Mouse (Mus musculus) E14TG2a.4 (cell line): ENCODE results near the gene Ttc30b.

Experiments
- H3K27me3 ChIP-seq: 2 replicates; pipeline ENCODE4 v1.6.1; 2014; ENCODE audit warnings: low read length, control low read depth; ENCODE audit not compliant: insufficient read depth
- H3K36me3 ChIP-seq: 2 replicates; pipeline ENCODE4 v1.6.1; 2014; ENCODE audit warnings: low read length, control low read depth; ENCODE audit not compliant: insufficient read depth
- H3K4me1 ChIP-seq: replicated peaks from 2 replicates; pipeline ENCODE4 v1.6.1; 2014; ENCODE audit warnings: low read depth, low read length, control low read depth
- H3K4me3 ChIP-seq: replicated peaks from 2 replicates; pipeline ENCODE4 v1.5.1; 2014; ENCODE audit warnings: mild to moderate bottlenecking, low read length
- H3K9me3 ChIP-seq: 2 replicates; pipeline ENCODE4 v1.6.1; 2014; ENCODE audit warnings: low read length, control low read depth
- CTCF ChIP-seq: conservative IDR thresholded peaks from 2 replicates; pipeline ENCODE4 v1.5.1; 2014; ENCODE audit warnings: low read length
- NANOG ChIP-seq: IDR thresholded peaks from 2 replicates; pipeline ENCODE4 v1.6.1; 2014; ENCODE audit warnings: borderline replicate concordance, low read length, mixed read lengths
- POU5F1 ChIP-seq: IDR thresholded peaks from 2 replicates; pipeline ENCODE4 v1.6.1; 2014; ENCODE audit warnings: low read length, borderline replicate concordance

Ttc30b gene

DNA sequence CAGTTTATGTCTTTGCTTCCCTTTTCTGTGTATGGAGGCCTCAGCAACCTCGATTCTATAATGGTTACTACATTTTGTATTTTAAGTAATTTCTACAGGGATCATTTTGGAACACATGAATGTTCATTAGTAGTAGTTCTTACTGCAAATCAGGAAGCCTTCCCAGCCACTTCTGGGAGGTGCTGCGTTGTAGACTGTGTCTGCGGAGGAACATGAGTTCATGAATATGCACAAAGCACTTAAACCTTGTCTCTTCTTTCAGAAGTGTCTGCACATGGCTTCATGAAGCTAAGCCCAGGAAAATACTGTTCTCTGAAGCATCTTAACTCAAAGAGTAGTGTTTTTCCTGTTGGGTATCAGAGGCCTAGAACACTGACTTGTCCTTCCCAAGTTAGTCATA, 10.4 kb downstream of the Ttc30b start:
- no peaks in the 10 kb centered on the region for H3K27me3 ChIP-seq
- no peaks in the 10 kb centered on the region for H3K9me3 ChIP-seq
- H3K4me3 ChIP-seq = no peak overlapping the region
- peaks cover 8% of the 10 kb centered on the region; the same call in 1 of the 2 replicates for H3K4me1 ChIP-seq
- peaks cover 64% of the 10 kb centered on the region for H3K36me3 ChIP-seq
- no peak for TF ChIP-seq CTCF
- no peak for TF ChIP-seq POU5F1
- no peak for TF ChIP-seq NANOG

DNA sequence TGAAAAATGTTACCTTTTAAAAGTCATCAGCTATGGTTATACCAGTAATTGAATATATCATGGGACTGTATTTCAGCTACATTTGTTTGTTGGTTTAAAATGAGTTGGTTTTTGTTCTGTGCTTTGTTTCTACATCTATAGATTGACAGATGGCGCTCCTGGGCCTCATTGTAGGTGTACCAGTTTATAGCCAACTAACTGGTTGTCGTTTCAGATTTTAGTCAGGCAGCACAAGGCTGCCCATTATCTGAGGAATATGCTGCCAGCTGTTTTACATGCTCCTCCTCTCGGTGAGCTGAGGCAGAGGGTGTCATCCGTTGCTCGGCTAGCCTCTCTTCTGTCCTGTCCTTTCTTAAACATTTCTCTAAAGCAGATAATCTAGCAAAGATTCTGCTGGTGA, 12.3 kb downstream of the Ttc30b start:
- Histone ChIP-seq H3K36me3 (peaks cover 59% of the 10 kb centered on the region), H3K4me1 (no peaks in the 10 kb centered on the region), H3K9me3 (no peaks in the 10 kb centered on the region), H3K27me3 (no peaks in the 10 kb centered on the region), H3K4me3 (no peak overlapping the region)
- TF ChIP-seq POU5F1 (no peak), NANOG (no peak), CTCF (no peak)

DNA sequence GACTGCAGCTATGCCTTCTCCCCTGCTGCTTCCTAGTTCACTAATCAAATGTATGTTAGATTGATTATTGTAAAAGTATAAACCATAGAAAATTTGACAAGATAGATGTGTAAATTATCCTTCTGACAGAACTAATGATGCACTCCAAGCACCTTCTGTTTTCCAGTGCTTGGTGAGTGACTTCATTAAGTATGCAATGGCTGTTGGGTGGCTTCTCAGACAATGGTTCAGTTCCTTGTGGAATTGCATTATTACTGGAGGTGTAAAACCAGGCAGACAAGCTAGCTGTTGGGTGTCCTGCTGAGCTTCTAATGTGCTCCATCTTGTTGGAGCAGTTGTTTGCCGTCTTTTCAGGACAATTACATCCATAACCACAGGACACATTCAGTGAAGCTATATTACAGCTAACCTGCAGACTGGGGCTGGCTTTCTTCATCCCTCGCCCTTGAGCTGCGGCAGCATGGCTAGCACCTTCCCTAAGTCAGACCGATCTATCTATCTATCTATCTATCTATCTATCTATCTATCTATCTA, 14.5 kb downstream of the Ttc30b start:
- Histone ChIP-seq H3K36me3 (peaks cover 47% of the 10 kb centered on the region), H3K4me1 (no peaks in the 10 kb centered on the region), H3K4me3 (no peak overlapping the region), H3K27me3 (no peaks in the 10 kb centered on the region), H3K9me3 (no peaks in the 10 kb centered on the region)
- no peak for TF ChIP-seq NANOG
- no peak for TF ChIP-seq CTCF
- TF ChIP-seq POU5F1 = no peak

- no peak overlapping the region for H3K4me3 ChIP-seq
- peaks cover 67% of the 10 kb centered on the region for H3K36me3 ChIP-seq
- no peaks in the 10 kb centered on the region for H3K27me3 ChIP-seq
- peaks cover 15% of the 10 kb centered on the region; the same call in 1 of the 2 replicates for H3K4me1 ChIP-seq
- no peaks in the 10 kb centered on the region for H3K9me3 ChIP-seq
- TF ChIP-seq NANOG = no peak
- TF ChIP-seq CTCF = no peak
- no peak for TF ChIP-seq POU5F1
Measured at GRCm38 (mm10) chr2:75915040-75915439, 23.3 kb downstream of the Ttc30b start.

DNA sequence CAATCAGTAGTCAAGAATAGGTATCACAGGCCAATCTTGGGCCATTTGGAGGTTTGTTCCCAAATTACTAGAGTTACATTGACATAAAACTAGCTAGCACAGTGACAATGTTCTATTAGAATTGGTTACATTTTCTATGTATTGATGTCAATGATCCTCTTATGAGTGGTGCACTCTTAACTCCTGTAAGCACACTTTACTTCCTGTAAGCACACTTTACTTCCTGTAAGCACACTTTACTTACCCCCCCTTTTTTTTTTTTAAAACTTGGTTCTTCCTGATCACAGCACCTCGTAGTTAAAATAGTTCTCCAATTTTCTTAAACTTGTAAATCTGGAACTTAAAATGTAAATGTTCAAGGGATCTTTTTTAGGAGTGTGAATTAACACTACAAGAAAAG, 31.2 kb downstream of the Ttc30b start:
- Histone ChIP-seq H3K36me3 (peaks cover 75% of the 10 kb centered on the region), H3K4me1 (peaks cover 20% of the 10 kb centered on the region; the same call in 1 of the 2 replicates), H3K4me3 (no peak overlapping the region), H3K9me3 (no peaks in the 10 kb centered on the region), H3K27me3 (no peaks in the 10 kb centered on the region)
- no peak for TF ChIP-seq CTCF
- TF ChIP-seq NANOG = no peak
- TF ChIP-seq POU5F1 = no peak

GRCm38 (mm10) chr2:75901869-75902268, 36.5 kb downstream of the Ttc30b start:
- peaks cover 53% of the 10 kb centered on the region for H3K36me3 ChIP-seq

GRCm38 (mm10) chr2:75900281-75900680, 38.1 kb downstream of the Ttc30b start:
- Histone ChIP-seq H3K4me3 (no peak overlapping the region), H3K4me1 (no peaks in the 10 kb centered on the region), H3K27me3 (no peaks in the 10 kb centered on the region), H3K36me3 (peaks cover 46% of the 10 kb centered on the region), H3K9me3 (peaks cover 3% of the 10 kb centered on the region; the same call in 1 of the 2 replicates)
- TF ChIP-seq NANOG (no peak), POU5F1 (no peak), CTCF (no peak)

More at GRCm38 (mm10) chr2:75901869-75902268, 36.5 kb downstream of the Ttc30b start:
- Histone ChIP-seq H3K27me3 (no peaks in the 10 kb centered on the region), H3K9me3 (peaks cover 3% of the 10 kb centered on the region; the same call in 1 of the 2 replicates), H3K4me3 (no peak overlapping the region), H3K4me1 (peaks cover under 1% of the 10 kb centered on the region; the same call in 1 of the 2 replicates)
- TF ChIP-seq NANOG = no peak
- no peak for TF ChIP-seq POU5F1
- no peak for TF ChIP-seq CTCF

- H3K4me3 ChIP-seq = no peak overlapping the region
- no peaks in the 10 kb centered on the region for H3K4me1 ChIP-seq
- peaks cover 3% of the 10 kb centered on the region; the same call in 1 of the 2 replicates for H3K9me3 ChIP-seq
- no peak for TF ChIP-seq POU5F1
- TF ChIP-seq NANOG = no peak
- TF ChIP-seq CTCF = no peak
- no peaks in the 10 kb centered on the region for H3K27me3 ChIP-seq
- H3K36me3 ChIP-seq = peaks cover 26% of the 10 kb centered on the region
Measured at GRCm38 (mm10) chr2:75895711-75896110, 42.7 kb downstream of the Ttc30b start.

GRCm38 (mm10) chr2:75891981-75892380, 46.4 kb downstream of the Ttc30b start:
- Histone ChIP-seq H3K4me1 (peaks cover 3% of the 10 kb centered on the region; the same call in 1 of the 2 replicates), H3K27me3 (no peaks in the 10 kb centered on the region), H3K36me3 (peaks cover 26% of the 10 kb centered on the region), H3K4me3 (no peak overlapping the region), H3K9me3 (no peaks in the 10 kb centered on the region)
- no peak for TF ChIP-seq POU5F1
- no peak for TF ChIP-seq CTCF
- TF ChIP-seq NANOG = no peak
